Mouse (Mus musculus) adrenal gland, postnatal 10 days (tissue): ENCODE data around the gene Dad1. TPM values are rescaled to one million over a fixed set of nuclear protein-coding genes. Genes with fewer than 3 reads are reported as not detected.

Experiments used
- DNase-seq: peaks from one replicate; pipeline ENCODE4 v3.0.0; 2021; ENCODE audit warnings: mixed read lengths
- total RNA-seq, 2 experiments: library from RNA; stranded (reverse); gene quantifications; 2 replicates each; pipeline ENCODE4 v1.2.3; 2021

Gene Dad1
- total RNA-seq, 2 experiments from 2014 or later, result 171 to 191 TPM

- no peak for DNase-seq
These were observed 48.0 kb downstream of the Dad1 start for GRCm38 (mm10) chr14:54205904-54206303.

- DNase-seq, result no peak
These were observed 49.1 kb downstream of the Dad1 start for GRCm38 (mm10) chr14:54204786-54205185.

GRCm38 (mm10) chr14:54204311-54204710, 49.6 kb downstream of the Dad1 start:
- no peak for DNase-seq

- no peak for DNase-seq
These were observed 50.1 kb downstream of the Dad1 start for GRCm38 (mm10) chr14:54203776-54204175.

GRCm38 (mm10) chr14:54203207-54203606, 50.7 kb downstream of the Dad1 start:
- no peak for DNase-seq

- DNase-seq, result no peak
These were observed 53.5 kb downstream of the Dad1 start for GRCm38 (mm10) chr14:54200363-54200762.

GRCm38 (mm10) chr14:54199662-54200061, 54.2 kb downstream of the Dad1 start:
- no peak for DNase-seq

GRCm38 (mm10) chr14:54197740-54198139, 56.2 kb downstream of the Dad1 start:
- no peak for DNase-seq

GRCm38 (mm10) chr14:54195838-54196423, 58.0 kb downstream of the Dad1 start:
- DNase-seq, result no peak

- no peak for DNase-seq
These were observed 60.4 kb downstream of the Dad1 start for GRCm38 (mm10) chr14:54193354-54194133.

- DNase-seq, result peak; percentile 26
These were observed 61.4 kb downstream of the Dad1 start for GRCm38 (mm10) chr14:54192462-54192847.

- DNase-seq, result no peak
These were observed 62.1 kb downstream of the Dad1 start for GRCm38 (mm10) chr14:54191594-54192461.

GRCm38 (mm10) chr14:54191026-54191390, 62.9 kb downstream of the Dad1 start:
- DNase-seq, result no peak

GRCm38 (mm10) chr14:54190305-54191025, 63.4 kb downstream of the Dad1 start:
- DNase-seq, result no peak

- DNase-seq, result no peak
These were observed 64.6 kb downstream of the Dad1 start for GRCm38 (mm10) chr14:54189255-54189654.

GRCm38 (mm10) chr14:54187211-54187610, 66.7 kb downstream of the Dad1 start:
- no peak for DNase-seq

Other genes starting within 250 kb of the Dad1 start
- gene Abhd4, start 84 bp upstream of the Dad1 start, total RNA-seq, result 100 to 1,000 TPM; 206 to 229 TPM
- not detected for gene Olfr49, start 30.8 kb upstream of the Dad1 start, total RNA-seq
- gene Oxa1l, start 106.7 kb upstream of the Dad1 start, total RNA-seq, result 100 to 1,000 TPM; 114 to 138 TPM
- 1 to 10 TPM; 6.2 to 7.9 TPM for gene Slc7a7, start 163.7 kb upstream of the Dad1 start, total RNA-seq
- gene Mrpl52, start 172.8 kb upstream of the Dad1 start, total RNA-seq, result 100 to 1,000 TPM; 204 to 212 TPM
- 100 to 1,000 TPM; 127 to 128 TPM for gene Mmp14, start 177.5 kb upstream of the Dad1 start, total RNA-seq
- 10 to 100 TPM; 71.9 to 89.4 TPM for gene Lrp10, start 210.0 kb upstream of the Dad1 start, total RNA-seq
- under 1 TPM; 0.39 to 0.87 TPM for gene Rem2, start 222.0 kb upstream of the Dad1 start, total RNA-seq